Mouse (Mus musculus) heart, embryonic 10.5 days (tissue): ENCODE data around the gene Pcnx3. TPM values are rescaled to one million over a fixed set of nuclear protein-coding genes. Genes with fewer than 3 reads are reported as not detected.

Source experiments
- DNase-seq: peaks from one replicate; pipeline ENCODE4 v3.0.0-alpha.2; 2017; ENCODE audit warnings: low spot score
- H3K27ac ChIP-seq: fragments of 300-500 bp; sonication (generic); 2 replicates; pipeline ENCODE4 v1.5.1; 2016; ENCODE audit warnings: mild to moderate bottlenecking
- H3K27me3 ChIP-seq: fragments of 300-500 bp; sonication (generic); 2 replicates; pipeline ENCODE4 v1.6.1; 2016; ENCODE audit warnings: mild to moderate bottlenecking; ENCODE audit not compliant: poor library complexity, insufficient read depth, severe bottlenecking
- H3K36me3 ChIP-seq: fragments of 300-500 bp; sonication (generic); 2 replicates; pipeline ENCODE4 v1.6.1; 2016; ENCODE audit warnings: mild to moderate bottlenecking, moderate library complexity
- H3K4me1 ChIP-seq: fragments of 300-500 bp; sonication (generic); 2 replicates; pipeline ENCODE4 v1.6.1; 2016; ENCODE audit warnings: mild to moderate bottlenecking
- H3K4me3 ChIP-seq: fragments of 300-500 bp; sonication (generic); 2 replicates; pipeline ENCODE4 v1.5.1; 2016; ENCODE audit warnings: mild to moderate bottlenecking, moderate library complexity
- H3K9me3 ChIP-seq: fragments of 300-500 bp; sonication (generic); 2 replicates; pipeline ENCODE4 v1.6.1; 2016; ENCODE audit warnings: mild to moderate bottlenecking, moderate library complexity
- WGBS: fragments of 180-500 bp; shearing (Covaris S2); methylation state at CpG from one replicate; pipeline ENCODE4 v1.1.7; 2016; 5-methylcytosine and 5-hydroxymethylcytosine counted together
- polyA plus RNA-seq: library from polyadenylated mRNA; unstranded; fragments of >200 nt; fragmentation: Nextera tagmentation; extraction: Ambion mirVana; gene quantifications from 2 replicates; pipeline ENCODE4 v1.2.1, GENCODE M21; 2016

Pcnx3 gene
- polyA plus RNA-seq, 1 experiment from 2014 or later = 26.3 TPM

DNA sequence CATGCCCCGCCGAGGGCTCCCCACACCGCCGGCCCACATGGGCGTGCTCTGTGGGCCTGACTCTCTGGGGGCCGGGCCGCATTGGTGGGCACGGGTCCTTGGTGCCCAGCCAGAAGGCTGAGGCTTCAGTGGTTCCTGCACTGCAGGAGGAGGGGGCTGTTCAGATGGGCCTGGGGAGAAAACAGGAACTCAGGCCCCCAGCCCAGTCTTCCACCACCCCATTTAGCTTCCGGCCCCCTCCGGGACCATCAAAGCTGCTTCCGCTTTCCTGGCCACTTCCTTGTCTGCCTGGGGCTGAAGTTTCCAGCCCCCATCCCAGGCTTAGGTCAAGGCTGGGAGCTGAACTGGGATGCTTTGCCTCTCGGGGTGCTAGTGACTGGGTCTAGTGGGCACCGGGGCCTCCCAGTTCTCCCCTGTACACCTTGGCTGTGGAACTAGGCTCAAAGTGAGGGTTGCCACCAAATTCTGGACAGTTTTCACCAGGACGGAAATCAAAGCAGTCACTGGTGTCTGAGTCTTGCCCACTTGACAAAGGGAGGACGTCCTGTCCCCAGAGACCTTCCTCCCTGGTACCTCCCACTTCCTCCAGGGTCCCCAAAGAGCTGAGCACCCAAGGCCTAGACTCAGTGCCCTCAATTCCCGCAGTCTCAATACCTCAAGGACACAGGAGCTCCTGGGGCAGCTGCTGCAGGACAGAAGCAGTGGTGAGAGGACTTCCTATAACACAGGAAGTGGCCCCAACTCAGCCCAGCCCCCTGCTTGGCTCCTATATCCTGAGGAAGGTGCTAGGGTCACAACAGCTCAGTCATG lies 27.6 kb downstream of the Pcnx3 start:
- H3K4me1 ChIP-seq = peaks cover 53% of the 10 kb centered on the region
- 67% methylated on average over 16 of the region's 16 CpGs for WGBS
- no peak for DNase-seq
- no peaks in the 10 kb centered on the region for H3K9me3 ChIP-seq
- H3K4me3 ChIP-seq = peak overlapping the region; percentile 39
- peaks cover 60% of the 10 kb centered on the region for H3K36me3 ChIP-seq
- peaks cover 14% of the 10 kb centered on the region for H3K27me3 ChIP-seq
- peak overlapping the region; percentile 62 for H3K27ac ChIP-seq

DNA sequence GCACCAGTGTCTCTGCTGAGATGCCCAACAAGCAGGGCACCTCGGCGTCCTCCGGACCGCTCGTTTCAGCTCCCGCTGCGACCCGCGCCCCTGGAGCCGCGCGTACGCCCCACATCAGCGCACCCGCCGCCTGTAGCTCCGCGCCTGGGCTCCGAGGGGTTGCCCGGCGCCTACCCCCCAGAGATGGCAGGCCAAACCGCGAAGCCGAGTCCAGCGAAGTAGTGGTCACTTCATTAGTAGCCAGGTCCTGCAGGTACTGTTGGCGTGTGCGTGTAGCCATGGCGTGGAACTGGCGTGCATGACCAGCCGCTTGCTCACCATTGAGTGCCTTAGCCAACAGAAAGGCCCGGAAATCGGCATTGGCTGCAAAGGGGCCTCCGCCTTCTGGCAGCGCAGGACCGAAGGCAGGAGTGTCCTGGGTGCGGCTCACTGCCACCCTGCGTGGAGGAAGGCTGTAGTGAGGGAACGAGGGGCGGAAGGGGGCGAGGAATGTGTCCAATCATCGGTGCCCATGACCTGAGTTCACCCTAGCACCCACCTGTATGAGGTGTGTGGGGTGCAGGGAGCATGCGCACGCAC lies 33.9 kb downstream of the Pcnx3 start:
- Histone ChIP-seq H3K4me3 (peak overlapping the region; percentile 56), H3K36me3 (peaks cover 86% of the 10 kb centered on the region), H3K4me1 (peaks cover 22% of the 10 kb centered on the region), H3K27ac (peak overlapping the region; percentile 69), H3K27me3 (peaks cover 49% of the 10 kb centered on the region), H3K9me3 (no peaks in the 10 kb centered on the region)
- WGBS = 17% methylated on average over 43 of the region's 43 CpGs
- DNase-seq = no peak

DNA sequence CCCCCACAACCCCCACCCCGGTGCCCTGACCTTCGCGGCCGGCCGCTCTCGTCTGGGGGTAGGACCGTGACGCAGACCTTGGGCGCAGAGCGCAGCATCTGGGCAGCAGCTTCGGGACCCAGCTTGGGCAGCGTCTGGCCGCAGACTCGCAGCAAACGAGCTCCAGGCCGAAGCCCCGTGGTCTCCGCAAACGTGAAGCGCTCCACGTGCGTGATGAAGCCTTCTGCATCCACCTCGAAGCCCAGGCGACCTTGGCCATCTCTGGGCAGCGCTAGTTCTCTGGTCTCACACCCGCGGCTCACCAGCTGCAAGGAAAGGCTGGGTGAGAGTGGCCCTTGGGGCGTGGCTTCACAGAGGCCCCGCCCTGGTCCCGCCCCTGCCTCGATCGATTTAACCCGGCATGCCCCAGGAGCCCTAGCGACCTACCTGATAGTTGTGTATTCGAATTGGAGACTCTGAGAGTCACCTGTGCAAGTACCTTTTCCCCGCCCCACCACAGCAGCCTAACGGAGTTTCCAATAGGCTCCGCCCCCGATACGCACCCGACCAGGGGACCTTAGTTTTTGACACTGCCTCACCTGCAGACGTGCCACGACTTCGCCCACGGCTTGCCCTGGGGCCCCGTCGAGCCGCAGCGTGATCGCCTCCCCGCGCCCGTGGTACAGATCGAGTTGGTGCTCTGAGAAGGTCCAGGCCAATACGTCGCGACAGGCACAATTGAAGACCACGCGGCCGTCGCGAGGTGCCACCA lies 34.6 kb downstream of the Pcnx3 start:
- peak overlapping the region; percentile 56 for H3K4me3 ChIP-seq
- peaks cover 27% of the 10 kb centered on the region for H3K4me1 ChIP-seq
- no peaks in the 10 kb centered on the region for H3K9me3 ChIP-seq
- peaks cover 79% of the 10 kb centered on the region for H3K36me3 ChIP-seq
- peak overlapping the region; percentile 69 for H3K27ac ChIP-seq
- peaks cover 49% of the 10 kb centered on the region for H3K27me3 ChIP-seq
- no peak for DNase-seq
- 13% methylated on average over 62 of the region's 62 CpGs for WGBS

DNA sequence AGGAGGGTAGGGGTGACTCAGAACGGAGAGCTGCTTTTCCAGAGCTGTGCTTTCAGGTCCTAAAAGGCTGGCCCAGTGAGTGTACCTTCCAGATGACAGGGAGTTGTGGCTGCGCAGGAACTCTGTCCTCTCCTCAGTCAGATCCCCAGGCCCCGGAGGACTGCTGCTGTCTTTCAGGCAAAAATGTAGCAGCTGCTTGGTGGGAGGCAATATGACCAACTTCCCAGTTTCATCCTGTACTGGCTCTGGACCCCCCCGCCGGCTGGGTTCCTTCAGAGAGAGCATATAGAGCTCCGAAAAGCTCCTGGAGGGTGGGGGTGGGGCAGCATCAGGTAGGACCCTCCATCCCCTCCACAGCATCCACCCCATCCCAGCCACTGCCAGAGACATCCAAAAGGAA lies 36.1 kb downstream of the Pcnx3 start:
- Histone ChIP-seq H3K4me1 (peaks cover 42% of the 10 kb centered on the region), H3K27me3 (peaks cover 49% of the 10 kb centered on the region), H3K27ac (no peak overlapping the region), H3K4me3 (no peak overlapping the region), H3K9me3 (no peaks in the 10 kb centered on the region), H3K36me3 (peaks cover 74% of the 10 kb centered on the region)
- no peak for DNase-seq
- WGBS = 77% methylated on average over 6 of the region's 6 CpGs

DNA sequence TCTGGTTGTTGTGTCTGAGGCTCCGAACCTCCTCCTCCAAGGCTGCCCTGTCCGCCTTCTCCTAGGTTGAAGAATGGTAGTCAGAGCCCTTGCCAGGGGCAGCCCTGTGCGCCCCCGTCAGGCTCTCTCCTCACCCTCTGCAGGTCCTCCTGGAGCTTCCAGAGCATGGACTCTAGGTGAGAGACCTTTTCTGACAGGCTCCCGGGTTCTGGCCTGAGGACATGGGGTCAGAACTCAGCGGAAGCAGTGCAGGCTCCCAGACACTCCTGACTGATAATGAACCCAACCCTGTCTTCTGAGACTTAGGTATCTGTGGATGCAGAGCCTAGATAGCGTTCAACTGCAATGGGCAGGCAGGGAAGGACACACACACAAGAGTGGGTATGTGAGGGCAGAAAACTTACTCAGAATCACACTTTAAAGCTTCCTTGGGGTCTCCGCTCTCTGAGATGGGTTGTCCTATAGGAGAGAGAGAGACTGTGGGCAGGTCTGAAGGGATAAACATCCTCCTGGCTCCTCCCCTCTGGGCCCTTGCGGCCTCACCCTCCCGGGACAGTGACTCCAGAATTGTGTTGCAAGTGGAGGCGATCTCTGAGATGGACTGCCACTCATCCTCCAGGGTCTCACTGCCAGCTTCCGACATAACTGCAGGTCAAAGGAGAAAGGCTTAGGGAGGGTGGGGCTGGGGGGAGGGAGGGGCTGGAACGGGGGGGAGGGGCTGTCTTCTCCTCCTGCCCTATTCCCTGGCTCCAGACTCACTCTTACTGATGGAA lies 37.0 kb downstream of the Pcnx3 start:
- DNase-seq = no peak
- WGBS = 52% methylated on average over 13 of the region's 13 CpGs

DNA sequence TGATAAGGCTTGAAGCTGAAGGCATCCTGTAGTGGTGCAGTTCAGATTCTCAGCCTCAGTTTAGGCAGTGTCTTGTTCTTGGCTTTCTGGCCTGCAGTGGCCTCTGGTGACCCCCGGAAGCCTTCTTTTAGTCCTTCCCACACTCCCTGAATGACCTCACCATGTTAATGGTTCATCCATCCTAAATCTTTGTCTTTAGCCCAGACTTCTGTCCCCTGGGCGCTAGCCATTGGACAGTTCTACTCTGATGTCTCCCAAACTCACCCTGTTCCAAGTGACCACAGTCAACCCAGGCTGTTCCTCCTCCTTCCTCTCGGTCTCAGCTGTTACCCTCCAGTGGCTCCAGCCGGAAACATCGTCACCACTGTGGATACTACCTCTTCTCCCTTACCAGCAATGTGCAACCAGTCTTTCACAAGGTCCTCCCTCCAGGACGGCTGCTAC lies 39.4 kb downstream of the Pcnx3 start:
- WGBS = 67% methylated on average over 6 of the region's 6 CpGs
- peaks cover 36% of the 10 kb centered on the region for H3K4me1 ChIP-seq
- peak overlapping the region; percentile 49 for H3K4me3 ChIP-seq
- peaks cover 76% of the 10 kb centered on the region for H3K36me3 ChIP-seq
- peaks cover 21% of the 10 kb centered on the region for H3K27me3 ChIP-seq
- no peak for DNase-seq
- no peaks in the 10 kb centered on the region for H3K9me3 ChIP-seq
- peak overlapping the region; percentile 87 for H3K27ac ChIP-seq

More for the DNA sequence above, 37.0 kb downstream of the Pcnx3 start:
- Histone ChIP-seq H3K27ac (peak overlapping the region; percentile 29; the same call in 1 of the 2 replicates), H3K4me3 (no peak overlapping the region), H3K4me1 (peaks cover 46% of the 10 kb centered on the region), H3K9me3 (no peaks in the 10 kb centered on the region), H3K36me3 (peaks cover 76% of the 10 kb centered on the region), H3K27me3 (peaks cover 45% of the 10 kb centered on the region)

DNA sequence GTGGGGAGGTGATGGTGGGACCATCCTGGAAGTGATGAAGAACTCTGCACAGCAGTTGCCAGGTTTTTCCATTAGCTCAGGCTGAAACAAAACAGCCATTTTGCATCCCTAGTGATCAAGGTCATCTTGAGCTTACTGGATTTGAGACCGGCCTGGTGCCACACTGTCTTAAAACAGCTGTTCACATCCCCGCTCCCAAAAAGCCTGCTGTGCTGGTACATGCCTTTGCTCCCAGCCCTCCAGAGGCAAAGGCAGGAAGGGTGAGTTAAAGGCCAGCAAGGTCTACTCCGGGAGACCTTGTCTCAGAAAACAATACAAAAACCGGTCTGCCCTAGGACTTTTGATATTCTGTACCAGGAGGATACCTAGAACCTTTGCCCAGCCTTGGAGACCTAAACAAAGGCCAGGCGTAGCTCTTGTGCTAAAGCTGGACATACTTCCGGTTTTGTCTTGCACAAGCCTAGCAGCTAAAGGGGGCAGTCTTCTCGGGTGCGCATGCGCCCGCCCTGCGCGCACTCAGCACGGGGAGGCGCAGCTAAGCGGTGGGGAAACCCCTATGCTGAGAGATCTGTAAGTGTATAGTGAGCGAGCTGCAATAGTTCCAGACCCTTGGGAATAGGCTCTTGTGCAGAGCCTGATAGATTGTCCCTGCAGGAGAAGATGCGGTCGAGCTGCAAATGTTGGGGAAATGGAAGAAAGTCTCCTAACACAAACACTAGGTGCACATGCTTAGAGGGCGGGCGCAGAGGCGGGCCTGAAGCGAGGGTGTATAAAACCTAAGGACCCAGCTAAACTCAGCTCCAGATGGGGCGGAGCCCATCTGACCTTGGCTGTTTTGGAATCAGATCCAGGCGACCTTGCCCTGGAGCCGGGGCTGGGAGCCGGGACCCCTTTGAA lies 40.1 kb downstream of the Pcnx3 start:
- Histone ChIP-seq H3K9me3 (no peaks in the 10 kb centered on the region), H3K4me1 (peaks cover 29% of the 10 kb centered on the region), H3K36me3 (peaks cover 76% of the 10 kb centered on the region), H3K27me3 (peaks cover 15% of the 10 kb centered on the region), H3K27ac (peak overlapping the region; percentile 87), H3K4me3 (peak overlapping the region; percentile 49)
- DNase-seq = peak; percentile 91
- WGBS = 10% methylated on average over 26 of the region's 26 CpGs

DNA sequence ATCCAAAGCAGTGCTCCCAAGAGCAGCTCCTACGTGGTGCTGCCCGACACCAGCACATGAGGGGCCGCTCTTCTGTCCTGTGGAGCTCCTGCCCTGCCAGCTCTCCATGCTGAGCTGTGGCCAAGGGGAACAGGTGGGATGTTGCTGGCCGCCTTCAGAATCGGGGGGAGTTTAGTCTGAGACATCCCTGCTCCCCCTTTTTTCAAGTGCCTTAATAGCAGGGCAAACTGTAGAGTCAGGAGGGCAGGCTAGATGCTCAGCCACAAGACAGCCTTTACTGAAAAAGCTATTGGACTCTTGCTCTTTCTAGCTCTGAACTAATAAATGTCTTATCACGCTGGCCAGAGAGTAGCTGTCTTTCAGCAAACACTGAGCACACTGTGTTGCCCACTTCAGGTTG lies 40.9 kb downstream of the Pcnx3 start:
- WGBS = 93% methylated on average over 6 of the region's 6 CpGs
- Histone ChIP-seq H3K9me3 (no peaks in the 10 kb centered on the region), H3K27ac (peak overlapping the region; percentile 87), H3K4me1 (peaks cover 29% of the 10 kb centered on the region), H3K4me3 (no peak overlapping the region), H3K36me3 (peaks cover 76% of the 10 kb centered on the region), H3K27me3 (peaks cover 10% of the 10 kb centered on the region)
- DNase-seq = no peak

DNA sequence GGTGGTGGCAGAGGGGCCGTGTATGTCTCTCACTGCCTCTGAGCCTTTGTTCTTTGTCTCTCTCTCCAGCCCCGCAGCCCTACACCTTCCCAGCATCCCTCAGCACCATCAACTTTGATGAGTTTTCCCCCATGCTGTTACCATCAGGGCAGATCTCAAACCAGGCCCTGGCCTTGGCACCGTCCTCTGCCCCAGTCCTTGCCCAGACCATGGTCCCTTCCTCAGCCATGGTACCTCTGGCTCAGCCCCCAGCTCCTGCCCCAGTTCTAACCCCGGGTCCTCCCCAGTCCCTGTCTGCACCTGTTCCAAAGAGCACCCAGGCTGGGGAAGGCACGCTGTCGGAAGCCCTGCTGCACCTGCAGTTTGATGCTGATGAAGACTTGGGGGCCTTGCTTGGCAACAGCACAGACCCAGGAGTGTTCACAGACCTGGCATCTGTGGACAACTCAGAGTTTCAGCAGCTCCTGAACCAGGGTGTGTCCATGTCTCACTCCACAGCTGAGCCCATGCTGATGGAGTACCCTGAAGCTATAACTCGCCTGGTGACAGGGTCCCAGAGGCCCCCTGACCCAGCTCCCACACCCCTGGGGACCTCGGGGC lies 41.9 kb downstream of the Pcnx3 start:
- Histone ChIP-seq H3K36me3 (peaks cover 77% of the 10 kb centered on the region), H3K4me3 (no peak overlapping the region), H3K4me1 (peaks cover 29% of the 10 kb centered on the region), H3K27me3 (peaks cover 5% of the 10 kb centered on the region; the same call in 1 of the 2 replicates), H3K9me3 (no peaks in the 10 kb centered on the region), H3K27ac (no peak overlapping the region)
- WGBS = 93% methylated on average over 8 of the region's 8 CpGs
- no peak for DNase-seq

DNA sequence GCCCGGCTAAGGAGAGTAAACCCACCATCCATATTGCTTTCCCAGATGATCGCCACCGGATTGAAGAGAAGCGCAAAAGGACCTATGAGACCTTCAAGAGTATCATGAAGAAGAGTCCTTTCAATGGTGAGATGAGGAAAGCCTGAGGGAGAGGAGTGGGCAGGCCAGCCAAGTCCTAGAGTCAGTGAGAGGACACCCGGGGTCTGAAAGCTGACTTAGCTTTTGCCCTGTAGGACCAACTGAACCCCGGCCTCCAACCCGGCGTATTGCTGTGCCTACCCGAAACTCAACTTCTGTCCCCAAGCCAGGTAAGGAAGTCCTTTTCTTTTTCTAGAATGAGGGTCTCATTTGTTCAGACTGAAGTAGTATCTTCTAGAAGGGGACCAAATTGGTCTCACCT lies 43.4 kb downstream of the Pcnx3 start:
- peaks cover 44% of the 10 kb centered on the region for H3K4me1 ChIP-seq
- H3K27ac ChIP-seq = no peak overlapping the region
- no peak for DNase-seq
- H3K36me3 ChIP-seq = peaks cover 78% of the 10 kb centered on the region
- no peak overlapping the region for H3K4me3 ChIP-seq
- H3K27me3 ChIP-seq = no peaks in the 10 kb centered on the region
- WGBS = 94% methylated on average over 9 of the region's 9 CpGs
- no peaks in the 10 kb centered on the region for H3K9me3 ChIP-seq

DNA sequence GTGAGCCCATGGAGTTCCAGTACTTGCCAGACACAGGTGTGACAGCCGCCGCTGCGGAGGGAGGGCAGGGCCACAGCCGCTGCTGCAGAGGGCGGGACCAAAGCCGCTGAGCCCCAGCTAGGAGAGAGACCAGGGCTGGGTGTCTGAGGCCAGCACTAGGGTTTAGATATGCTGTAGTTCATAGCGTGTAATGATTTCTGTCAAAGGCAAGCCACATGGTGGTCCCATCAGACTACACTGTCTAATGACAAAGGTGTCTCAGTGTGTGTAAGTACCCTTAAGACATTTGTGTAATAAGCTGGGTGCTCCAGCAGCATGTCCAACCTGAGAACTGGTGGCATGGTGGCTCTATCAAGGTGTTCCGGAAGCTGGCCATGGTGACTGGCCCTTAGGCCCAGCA lies 47.1 kb downstream of the Pcnx3 start:
- no peaks in the 10 kb centered on the region for H3K27me3 ChIP-seq
- H3K4me1 ChIP-seq = peaks cover 46% of the 10 kb centered on the region
- DNase-seq = no peak
- no peaks in the 10 kb centered on the region for H3K9me3 ChIP-seq
- peaks cover 80% of the 10 kb centered on the region for H3K36me3 ChIP-seq
- 84% methylated on average over 8 of the region's 8 CpGs for WGBS
- H3K4me3 ChIP-seq = 0 out of 2 replicates have a peak overlapping the region, but pooled peaks have one; percentile 2
- H3K27ac ChIP-seq = 0 out of 2 replicates have a peak overlapping the region, but pooled peaks have one; percentile 59
